Mouse (Mus musculus): ENCODE data around the gene Cx3cr1. TPM values are rescaled to one million over a fixed set of nuclear protein-coding genes. Genes with fewer than 3 reads are reported as not detected.

Gene Cx3cr1
- polyA plus RNA-seq, 1 experiment from 2014 or later, result 4.5 TPM

GRCm38 (mm10) chr9:119853071-119853846, 216.4 kb downstream of the Cx3cr1 start:
- no peaks in the 10 kb centered on the region for H3K27me3 ChIP-seq (ENCODE audit: insufficient read depth, low read length)
- DNase-seq (ENCODE audit: low spot score) (no peak), ATAC-seq (replicated peaks; ENCODE audit: low FRiP score, low read depth) (peak; percentile 52)
- peak overlapping the region; percentile 37 for H3K27ac ChIP-seq
- H3K4me1 ChIP-seq (replicated peaks; ENCODE audit: insufficient read depth, low read length), result 0 out of 2 replicates have a peak, but pooled peaks cover 8% of the 10 kb centered on the region
- H3K9ac ChIP-seq (ENCODE audit: low read depth, low read length), result no peak overlapping the region
- WGBS, result 25% methylated on average over 2 of the region's 2 CpGs
- no peaks in the 10 kb centered on the region for H3K36me3 ChIP-seq (ENCODE audit: insufficient read depth, low read length)
- no peak overlapping the region for H3K4me2 ChIP-seq (ENCODE audit: low read length)
- H3K4me3 ChIP-seq (replicated peaks; ENCODE audit: low read depth, low read length), result no peak overlapping the region
- H3K9me3 ChIP-seq (replicated peaks; ENCODE audit: low read length), result no peaks in the 10 kb centered on the region
- TF ChIP-seq CTCF (IDR thresholded peaks at IDR 0.05; ENCODE audit: low read depth), result 0 out of 2 replicates have a peak, but pooled peaks have one; percentile 10

GRCm38 (mm10) chr9:119852347-119853030, 217.2 kb downstream of the Cx3cr1 start:
- H3K9ac ChIP-seq (ENCODE audit: low read depth, low read length), result no peak overlapping the region
- no peak overlapping the region for H3K4me2 ChIP-seq (ENCODE audit: low read length)
- H3K4me1 ChIP-seq (replicated peaks; ENCODE audit: insufficient read depth, low read length), result 0 out of 2 replicates have a peak, but pooled peaks cover 8% of the 10 kb centered on the region
- TF ChIP-seq CTCF (IDR thresholded peaks at IDR 0.05; ENCODE audit: low read depth), result peak; percentile 41
- ATAC-seq (replicated peaks; ENCODE audit: low FRiP score, low read depth), result peak; percentile 68
- WGBS, result 32% methylated on average over 10 of the region's 10 CpGs
- peak; percentile 50 for DNase-seq (ENCODE audit: low spot score)
- no peaks in the 10 kb centered on the region for H3K27me3 ChIP-seq (ENCODE audit: insufficient read depth, low read length)
- H3K4me3 ChIP-seq (replicated peaks; ENCODE audit: low read depth, low read length), result no peak overlapping the region
- H3K9me3 ChIP-seq (replicated peaks; ENCODE audit: low read length), result no peaks in the 10 kb centered on the region
- H3K27ac ChIP-seq, result 0 out of 2 replicates have a peak overlapping the region, but pooled peaks have one; percentile 37
- no peaks in the 10 kb centered on the region for H3K36me3 ChIP-seq (ENCODE audit: insufficient read depth, low read length)

Other genes with a start within 250 kb of the Cx3cr1 start
- 0.07 TPM in 1 of 2 replicates, not detected in the other for gene Scn11a, start 244.4 kb downstream of the Cx3cr1 start, polyA plus RNA-seq (2015; fragmentation: Nextera tagmentation; extraction: Ambion mirVana)
- gene Wdr48, start 175.0 kb downstream of the Cx3cr1 start, polyA plus RNA-seq (2015; fragmentation: Nextera tagmentation; extraction: Ambion mirVana), result 30.8 and 31.1 TPM in 2 replicates
- 18.3 and 19.1 TPM in 2 replicates for gene Gorasp1, start 132.3 kb downstream of the Cx3cr1 start, polyA plus RNA-seq (2015; fragmentation: Nextera tagmentation; extraction: Ambion mirVana)
- gene Ttc21a, start 132.3 kb downstream of the Cx3cr1 start, polyA plus RNA-seq (2015; fragmentation: Nextera tagmentation; extraction: Ambion mirVana), result 0.03 and 0.06 TPM in 2 replicates
- 4.8 and 7.8 TPM in 2 replicates for gene Csrnp1, start 85.2 kb downstream of the Cx3cr1 start, polyA plus RNA-seq (2015; fragmentation: Nextera tagmentation; extraction: Ambion mirVana)
- gene Xirp1, start 46.3 kb downstream of the Cx3cr1 start, polyA plus RNA-seq (2015; fragmentation: Nextera tagmentation; extraction: Ambion mirVana), result 0.04 and 0.16 TPM in 2 replicates
- gene Ccr8, start 22.2 kb upstream of the Cx3cr1 start, polyA plus RNA-seq (2015; fragmentation: Nextera tagmentation; extraction: Ambion mirVana), result not detected in 2 replicates
- 21.5 and 21.9 TPM in 2 replicates for gene Slc25a38, start 40.5 kb upstream of the Cx3cr1 start, polyA plus RNA-seq (2015; fragmentation: Nextera tagmentation; extraction: Ambion mirVana)
- gene Rpsa, start 57.8 kb upstream of the Cx3cr1 start, polyA plus RNA-seq (2015; fragmentation: Nextera tagmentation; extraction: Ambion mirVana), result 1,210 and 1,323 TPM in 2 replicates
- 0.04 TPM in 1 of 2 replicates, not detected in the other for gene Mobp, start 79.8 kb upstream of the Cx3cr1 start, polyA plus RNA-seq (2015; fragmentation: Nextera tagmentation; extraction: Ambion mirVana)
- 0.19 and 0.34 TPM in 2 replicates for gene Myrip, start 231.6 kb upstream of the Cx3cr1 start, polyA plus RNA-seq (2015; fragmentation: Nextera tagmentation; extraction: Ambion mirVana)

Measured in kidney, postnatal 0 days (tissue).